Mouse (Mus musculus): ENCODE results near the gene Olfr985.

The Olfr985 gene

DNA sequence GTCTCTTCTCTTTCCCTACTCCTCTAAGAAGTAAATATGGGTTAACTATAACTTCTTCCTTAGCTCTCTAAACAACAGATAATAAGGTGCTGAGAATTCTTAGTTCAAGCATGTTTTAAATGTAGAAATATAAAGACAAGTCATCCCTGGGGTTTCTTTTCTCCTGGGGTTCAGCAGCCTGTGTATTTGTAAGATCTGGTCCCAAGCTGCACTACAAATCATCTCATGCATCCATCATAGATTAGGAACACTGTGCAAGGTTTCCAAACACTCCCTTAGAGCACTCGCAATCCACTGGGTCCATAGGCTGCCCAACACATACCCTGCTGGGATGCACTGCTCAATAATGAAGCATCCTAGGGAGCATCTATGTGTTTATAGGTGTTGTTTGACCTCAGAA lies at the start of gene Olfr985:
Gene Olfr985 (minus strand): TSS at position 101 of the 400 bp plus-strand sequence.
- no peak for DNase-seq (ENCODE audit: low spot score)

- DNase-seq (ENCODE audit: low spot score), result no peak
These were observed 47.0 kb upstream of the Olfr985 start for GRCm38 (mm10) chr9:40177017-40177416.

DNA sequence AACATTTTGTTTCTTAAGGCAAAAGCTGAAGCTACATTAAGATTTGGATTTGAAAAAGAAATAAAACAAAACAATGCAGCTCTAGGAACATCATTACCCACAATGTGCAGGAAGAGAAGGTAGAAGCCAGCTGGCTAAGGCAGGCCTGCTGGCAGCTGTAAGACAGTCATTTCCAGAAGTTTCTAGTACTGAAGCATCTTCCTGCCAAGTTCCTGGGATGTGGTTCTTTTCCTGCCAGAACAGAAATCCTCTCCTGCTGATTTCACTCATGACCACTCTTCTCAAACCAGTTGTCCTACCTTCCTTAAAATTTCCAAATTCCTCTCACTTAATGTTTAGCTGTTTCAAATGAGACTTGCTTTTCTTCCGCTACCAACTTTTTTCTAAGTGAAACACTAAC lies 36.5 kb upstream of the Olfr985 start:
- no peak for DNase-seq (ENCODE audit: low spot score)

DNA sequence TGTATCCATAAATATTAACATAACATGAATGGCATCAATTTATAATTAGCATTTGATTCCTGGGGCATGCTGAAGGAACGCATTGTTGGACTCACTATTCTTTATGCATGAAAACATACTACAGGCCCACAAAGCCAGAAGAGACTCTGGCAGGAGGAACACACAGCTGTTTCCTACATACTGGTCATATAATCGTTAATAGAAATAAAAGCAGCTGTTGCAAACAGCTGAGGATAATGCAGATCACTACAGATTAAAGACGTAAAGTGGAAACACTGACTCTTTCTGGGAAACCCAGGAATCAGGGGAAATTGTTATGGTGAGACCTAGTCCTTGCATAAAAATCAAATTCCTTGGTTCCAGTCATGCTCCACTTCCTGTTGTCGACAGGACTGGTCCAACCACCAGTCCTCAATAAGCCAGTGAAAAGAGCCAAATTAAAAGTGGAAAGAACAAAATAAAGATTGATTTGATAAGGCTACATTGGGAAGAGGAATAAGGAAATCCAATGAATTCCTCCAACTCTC lies 25.2 kb upstream of the Olfr985 start:
- DNase-seq (ENCODE audit: low spot score), result no peak

GRCm38 (mm10) chr9:40141544-40141943 lies 11.6 kb upstream of the Olfr985 start:
- no peak for DNase-seq (ENCODE audit: low spot score)

- no peak for DNase-seq (ENCODE audit: low spot score)
These were observed 9.5 kb upstream of the Olfr985 start for GRCm38 (mm10) chr9:40139484-40139883.

DNA sequence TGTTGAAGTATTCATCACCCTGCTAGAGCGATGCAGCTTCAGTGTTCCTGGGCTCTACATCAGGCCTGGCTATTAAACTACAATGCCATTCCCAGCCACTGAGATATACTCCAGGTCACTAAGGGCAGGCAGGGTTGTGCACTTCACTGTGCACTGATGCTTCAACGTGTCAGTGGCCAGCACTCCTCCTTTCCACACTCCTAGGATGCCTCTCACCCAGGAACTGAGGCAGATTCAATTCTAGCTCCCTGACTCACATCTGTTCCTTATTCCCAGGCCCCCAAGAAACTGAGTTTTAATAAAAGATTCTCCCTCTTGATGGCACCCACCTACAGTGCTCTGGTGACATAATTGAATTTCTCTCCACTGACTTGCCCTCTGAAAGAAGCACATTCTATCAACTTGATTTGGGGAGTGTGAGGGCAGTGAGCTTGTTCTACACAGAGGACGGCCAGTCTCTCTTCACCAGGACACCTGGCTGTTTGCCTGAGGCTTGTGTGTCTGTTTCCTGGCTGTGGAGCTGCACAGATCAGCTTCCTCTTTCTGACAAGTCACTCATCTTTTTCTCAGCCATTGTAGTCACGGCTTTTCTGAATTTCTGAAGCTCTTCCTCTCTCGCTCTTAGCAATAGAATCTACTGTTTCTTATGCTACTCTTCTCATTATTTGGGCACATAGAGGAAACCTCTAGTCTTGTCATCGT lies 7.2 kb upstream of the Olfr985 start:
- DNase-seq (ENCODE audit: low spot score), result no peak

GRCm38 (mm10) chr9:40130556-40130955 lies 572 bp upstream of the Olfr985 start:
- no peak for DNase-seq (ENCODE audit: low spot score)

GRCm38 (mm10) chr9:40117287-40117659 lies 12.7 kb downstream of the Olfr985 start:
- DNase-seq (ENCODE audit: low spot score), result no peak

DNA sequence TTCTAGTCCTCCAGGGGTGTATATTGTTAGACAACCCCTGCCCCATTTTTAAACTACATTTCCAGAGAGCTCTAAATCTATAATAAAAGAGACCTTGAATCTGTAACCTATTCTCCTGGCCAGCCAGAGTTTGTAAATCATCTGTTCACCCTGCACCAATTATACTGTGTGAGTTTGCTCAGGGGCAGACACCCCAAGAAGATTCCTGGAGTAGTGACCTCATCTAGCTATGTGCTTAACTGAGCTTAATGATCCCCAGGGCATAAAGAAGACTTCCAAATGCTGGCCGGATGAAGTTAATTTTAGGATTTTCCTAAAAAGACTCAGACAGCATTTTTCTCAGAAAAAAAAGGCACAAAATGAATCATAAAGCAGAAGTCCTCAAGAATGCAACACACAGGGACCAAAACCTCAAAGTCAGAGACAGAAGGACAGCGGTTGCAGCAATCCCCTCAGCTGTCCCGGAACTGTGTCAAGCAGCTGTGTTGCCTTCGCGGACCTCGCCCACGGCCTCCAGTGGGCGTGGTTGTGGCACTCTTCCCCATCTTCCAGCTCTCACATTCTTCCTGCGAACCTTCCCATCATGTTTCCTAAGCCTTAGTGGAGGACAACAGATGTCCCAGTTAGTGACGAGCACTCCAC lies 13.2 kb downstream of the Olfr985 start:
- peak; percentile 62 for DNase-seq (ENCODE audit: low spot score)

DNA sequence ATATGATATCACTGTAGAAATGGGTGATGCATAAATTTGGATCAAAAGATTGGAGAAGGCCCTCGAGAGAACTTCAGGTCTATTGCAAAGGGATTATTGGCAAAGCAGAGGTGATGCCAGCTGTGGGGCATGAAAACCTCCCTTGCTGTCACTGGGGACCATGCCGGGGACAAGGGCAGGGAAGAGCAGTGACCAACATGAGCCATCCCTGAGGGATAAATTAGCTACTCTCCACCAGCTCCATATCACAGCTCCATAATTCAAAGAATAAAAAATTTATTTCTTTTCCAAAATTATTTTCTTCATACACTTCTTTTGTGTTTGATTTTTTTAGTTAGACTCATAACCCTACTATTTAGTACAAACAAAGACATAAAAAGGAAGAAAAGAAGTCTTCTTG lies 15.9 kb downstream of the Olfr985 start, which contains the start of gene Olfr984:
Gene Olfr984 (minus strand): TSS at position 101 of the 400 bp plus-strand sequence.
- no peak for DNase-seq (ENCODE audit: low spot score)

DNA sequence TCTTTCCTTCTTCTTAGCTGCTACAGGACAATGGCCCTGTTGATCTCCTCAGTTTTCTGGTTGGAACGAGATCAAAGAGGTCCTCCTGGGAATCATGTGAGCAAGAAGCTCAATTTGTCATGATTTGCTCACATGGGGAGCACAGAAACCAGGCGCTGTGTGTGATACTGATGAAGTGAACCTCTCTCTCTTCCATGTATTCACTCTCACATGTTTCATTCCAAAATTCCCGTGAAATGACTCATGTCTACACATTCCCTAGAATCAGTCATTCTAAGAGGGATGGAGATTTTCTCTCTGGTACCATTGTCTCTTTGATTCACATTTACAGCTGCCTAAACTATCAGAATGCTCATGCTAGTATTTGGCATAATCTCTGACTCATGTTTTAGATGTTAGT lies 35.2 kb downstream of the Olfr985 start:
- DNase-seq (ENCODE audit: low spot score), result no peak

DNA sequence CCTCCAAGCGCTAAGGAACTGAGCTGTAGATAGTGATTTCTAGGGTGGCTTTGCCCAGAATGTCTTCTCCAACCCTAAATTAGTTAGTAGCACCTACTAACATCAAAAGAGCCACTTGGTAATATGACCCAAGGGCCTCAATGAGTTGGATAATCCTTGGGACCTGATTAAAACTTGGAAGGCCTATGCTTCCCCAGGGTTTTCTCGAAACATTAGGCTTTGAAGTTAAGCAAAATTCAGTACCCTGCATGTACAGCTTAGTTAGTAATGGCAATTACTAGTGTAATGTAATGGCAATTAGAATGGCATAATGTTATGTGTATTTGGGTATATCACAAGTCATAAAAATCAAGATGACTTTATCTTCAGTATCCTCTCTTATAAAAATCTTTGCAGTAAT lies 36.5 kb downstream of the Olfr985 start, which contains the start of gene Olfr983:
Gene Olfr983 (minus strand): TSS at position 101 of the 400 bp plus-strand sequence.
- no peak for DNase-seq (ENCODE audit: low spot score)

All from urinary bladder, postnatal 14 days (tissue).